Mouse (Mus musculus) liver, embryonic 14.5 days (tissue): ENCODE results near the gene Sigirr. TPM values are rescaled to one million over a fixed set of nuclear protein-coding genes. Genes with fewer than 3 reads are reported as not detected.

ENCODE experiments used
- ATAC-seq: fragments of 200-750 bp; cut with Nextera tagmentation; 2 replicates; pipeline ENCODE4 v1.8.0; 2017; ENCODE audit warnings: moderate number of reproducible peaks, mild to moderate bottlenecking, moderate library complexity; ENCODE audit not compliant: insufficient read depth
- DNase-seq, 3 experiments: peaks; one replicate each; pipeline ENCODE4 v3.0.0-alpha.2; 2012 to 2013; ENCODE audit warnings: low read depth in 3 of 3, low spot score in 3 of 3
- H3K27ac ChIP-seq: fragments of 300-500 bp; sonication (generic); 2 replicates; pipeline ENCODE4 v1.5.1; 2014; ENCODE audit warnings: moderate library complexity, mild to moderate bottlenecking, control low read depth, inconsistent platforms
- H3K27me3 ChIP-seq: fragments of 300-500 bp; sonication (generic); 2 replicates; pipeline ENCODE4 v1.6.1; 2014; ENCODE audit warnings: mild to moderate bottlenecking, low read length, moderate library complexity; ENCODE audit not compliant: control insufficient read depth, insufficient read depth
- H3K36me3 ChIP-seq: fragments of 300-500 bp; sonication (generic); replicated peaks from 2 replicates; pipeline ENCODE4 v1.6.1; 2014; ENCODE audit warnings: low read depth; ENCODE audit not compliant: control insufficient read depth, insufficient read depth
- H3K4me1 ChIP-seq, 2 experiments: fragments of 200-500 bp in 1 of 2; fragments of 300-500 bp in 1 of 2; sonication (generic) in 1 of 2; replicated peaks; 2 replicates each; pipeline ENCODE4 v1.6.1; 2012 to 2014; ENCODE audit warnings: antibody characterized with exemption in 1 of 2, inconsistent platforms in 1 of 2, low read length in 1 of 2; ENCODE audit not compliant: control insufficient read depth in 2 of 2, insufficient read depth in 2 of 2
- H3K4me2 ChIP-seq: fragments of 300-500 bp; sonication (generic); 2 replicates; pipeline ENCODE4 v1.6.1; 2014; ENCODE audit warnings: low read depth, mild to moderate bottlenecking, control low read depth, moderate library complexity
- H3K4me3 ChIP-seq, 2 experiments: fragments of 200-500 bp in 1 of 2; fragments of 300-500 bp in 1 of 2; sonication (generic) in 1 of 2; 2 replicates each; pipeline ENCODE4 v1.5.1; 2012 to 2014; ENCODE audit warnings: low read depth in 2 of 2, low read length in 2 of 2, mild to moderate bottlenecking in 2 of 2, control low read depth in 1 of 2, inconsistent platforms in 1 of 2, moderate library complexity in 1 of 2; ENCODE audit not compliant: insufficient read depth in 1 of 2
- H3K9ac ChIP-seq: fragments of 300-500 bp; sonication (generic); replicated peaks from 2 replicates; pipeline ENCODE4 v1.6.1; 2014; ENCODE audit warnings: mild to moderate bottlenecking, control low read depth, moderate library complexity
- H3K9me3 ChIP-seq: fragments of 300-500 bp; sonication (generic); 2 replicates; pipeline ENCODE4 v1.6.1; 2016; ENCODE audit warnings: low read length, mixed read lengths; ENCODE audit not compliant: control insufficient read depth
- CTCF ChIP-seq: IDR thresholded peaks from 2 replicates; pipeline ENCODE4 v1.5.1; 2016; ENCODE audit warnings: antibody characterized with exemption, low read depth, control low read depth
- EP300 ChIP-seq: IDR thresholded peaks from 2 replicates; pipeline ENCODE4 v1.6.1; 2016; ENCODE audit warnings: antibody characterized with exemption, low read depth
- WGBS: fragments of 180-500 bp; shearing (Covaris S2); extraction: QIAGEN DNeasy Blood & Tissue Kit; methylation state at CpG from one replicate; pipeline ENCODE4 v1.1.7; 2014; ENCODE audit not compliant: insufficient replicate concordance; 5-methylcytosine and 5-hydroxymethylcytosine counted together
- polyA plus RNA-seq, 2 experiments: library from polyadenylated mRNA; depleted of rRNA in 1 of 2; stranded (reverse) in 1 of 2; unstranded in 1 of 2; fragments of >200 nt; fragmentation: Nextera tagmentation in 1 of 2; extraction: Ambion mirVana in 1 of 2; gene quantifications; 2 replicates each; pipeline versions ENCODE4 v1.2.1 to v1.2.3; 2012 to 2014

Sigirr gene
- polyA plus RNA-seq, 2 experiments: 9.8 to 18.4 TPM

DNA sequence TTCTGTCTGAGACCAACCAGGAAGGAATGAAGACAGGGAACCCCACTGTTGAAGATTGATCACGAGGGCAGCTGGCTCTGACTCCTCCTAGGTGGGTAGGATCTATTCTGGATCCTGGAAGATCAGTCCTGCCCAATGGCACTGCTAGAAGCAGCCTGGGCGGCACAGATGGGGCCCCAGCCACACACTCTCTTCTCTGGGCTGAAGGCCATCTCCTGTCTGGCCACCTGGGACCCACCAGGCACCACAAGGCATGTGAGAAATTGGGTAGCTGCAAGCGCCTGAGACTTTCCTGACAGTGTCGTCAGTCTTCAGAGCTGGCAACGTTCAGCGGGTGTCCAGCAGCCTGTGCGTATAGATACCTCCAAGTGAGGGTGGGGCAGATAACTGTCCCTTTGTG, 37.8 kb downstream of the Sigirr start:
- Histone ChIP-seq H3K36me3 (no peaks in the 10 kb centered on the region), H3K4me3 (no peak overlapping the region), H3K9me3 (no peaks in the 10 kb centered on the region), H3K27ac (no peak overlapping the region), H3K4me2 (no peak overlapping the region), H3K4me1 (peaks cover 0 to 14% of the 10 kb centered on the region in 2 experiments; a peak in 2 of 4 replicates), H3K9ac (no peak overlapping the region), H3K27me3 (peaks cover 31% of the 10 kb centered on the region)
- DNase-seq (no peak), ATAC-seq (no peak)
- 18% methylated on average over 7 of the region's 7 CpGs for WGBS
- TF ChIP-seq CTCF (no peak), EP300 (no peak)

DNA sequence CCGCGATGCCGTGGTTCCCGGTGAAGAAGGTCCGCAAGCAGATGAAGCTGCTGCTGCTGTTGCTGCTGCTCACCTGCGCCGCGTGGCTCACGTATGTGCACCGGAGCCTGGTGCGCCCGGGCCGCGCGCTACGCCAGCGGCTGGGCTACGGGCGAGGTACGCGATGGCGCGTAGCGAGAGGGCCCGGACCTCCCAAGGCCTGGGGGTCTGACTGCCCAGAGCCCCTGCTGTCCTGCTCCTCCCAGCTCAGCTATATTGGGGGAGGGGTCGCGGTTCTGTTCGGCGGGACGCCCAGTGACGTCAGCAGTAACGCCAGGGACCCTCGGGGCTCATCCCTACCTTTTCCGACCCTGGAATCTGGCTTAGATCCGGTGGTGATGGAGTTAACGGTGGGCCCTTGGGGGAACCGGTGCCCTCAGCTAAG, 39.1 kb downstream of the Sigirr start:
- whole genome bisulfite sequencing: 4% methylated on average over 37 of the region's 37 CpGs
- Histone ChIP-seq H3K4me2 (peak overlapping the region; percentile 56), H3K4me3 (peak overlapping the region; percentile 5 to 36; a peak in 3 of 4 replicates), H3K9me3 (no peaks in the 10 kb centered on the region), H3K9ac (no peak overlapping the region), H3K36me3 (no peaks in the 10 kb centered on the region), H3K4me1 (peaks cover 0 to 14% of the 10 kb centered on the region in 2 experiments; a peak in 2 of 4 replicates), H3K27me3 (peaks cover 31% of the 10 kb centered on the region), H3K27ac (no peak overlapping the region)
- DNase-seq: no peak
- TF ChIP-seq CTCF: no peak
- no peak for TF ChIP-seq EP300
- no peak for ATAC-seq

DNA sequence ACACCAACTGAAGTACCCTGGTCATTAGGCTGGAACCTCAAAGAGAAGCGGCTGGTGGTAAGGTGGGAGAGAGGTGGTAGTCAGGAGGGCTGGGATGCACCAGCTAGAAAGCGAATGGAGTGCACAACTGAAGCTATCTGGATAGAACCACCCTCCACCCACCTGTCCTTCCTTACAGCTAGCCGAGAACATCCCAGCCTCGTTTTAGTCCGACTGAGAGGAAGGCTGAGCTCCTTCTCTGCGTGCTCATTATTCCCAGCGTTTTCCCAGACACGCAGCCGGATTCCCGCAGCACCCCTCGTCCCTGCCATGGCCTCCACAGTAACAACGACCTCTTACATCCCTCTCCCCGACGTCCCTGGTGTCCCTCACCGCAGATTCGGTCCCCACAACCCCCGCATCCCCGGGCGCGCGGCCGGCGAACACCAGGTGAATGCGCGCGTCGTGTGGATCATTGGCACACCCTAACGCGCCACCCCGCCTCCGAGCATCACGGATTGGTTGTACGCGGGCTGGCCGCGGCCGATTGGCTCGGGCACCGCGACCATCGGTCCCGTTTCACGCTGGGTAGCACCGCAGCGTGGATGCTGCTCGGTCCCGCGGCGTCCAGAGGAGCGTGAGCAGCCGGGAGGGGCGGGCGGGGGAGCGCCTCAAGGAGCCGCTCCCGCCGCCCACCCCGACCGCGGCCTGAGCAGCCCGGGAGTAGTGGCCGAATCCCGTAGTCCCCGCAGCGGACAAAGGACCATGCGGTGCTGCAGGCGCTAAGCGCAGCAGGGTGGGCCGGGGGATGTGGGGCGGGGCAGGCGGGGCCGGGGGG, 39.7 kb downstream of the Sigirr start, which contains the start of gene B4galnt4:
Gene B4galnt4 (plus strand): TSS at position 679 of the 817 bp plus-strand sequence.
- ATAC-seq (peak; percentile 47; the same call in 1 of the 2 replicates), DNase-seq (no peak)
- H3K4me2 ChIP-seq: peak within 1 kb of the TSS; percentile 56
- H3K4me3 ChIP-seq: peak within 1 kb of the TSS; percentile 5 to 36
- H3K27me3 ChIP-seq: peaks cover 31% of the 10 kb centered on the region
- no peaks in the 10 kb centered on the region for H3K36me3 ChIP-seq
- H3K9ac ChIP-seq: no peak within 1 kb of the TSS
- no peak for TF ChIP-seq EP300
- TF ChIP-seq CTCF: no peak
- WGBS: 2% methylated on average over 68 of the region's 72 CpGs
- no peaks in the 10 kb centered on the region for H3K9me3 ChIP-seq
- no peak within 1 kb of the TSS for H3K27ac ChIP-seq
- H3K4me1 ChIP-seq: peaks cover 0 to 14% of the 10 kb centered on the region in 2 experiments; a peak in 2 of 4 replicates

DNA sequence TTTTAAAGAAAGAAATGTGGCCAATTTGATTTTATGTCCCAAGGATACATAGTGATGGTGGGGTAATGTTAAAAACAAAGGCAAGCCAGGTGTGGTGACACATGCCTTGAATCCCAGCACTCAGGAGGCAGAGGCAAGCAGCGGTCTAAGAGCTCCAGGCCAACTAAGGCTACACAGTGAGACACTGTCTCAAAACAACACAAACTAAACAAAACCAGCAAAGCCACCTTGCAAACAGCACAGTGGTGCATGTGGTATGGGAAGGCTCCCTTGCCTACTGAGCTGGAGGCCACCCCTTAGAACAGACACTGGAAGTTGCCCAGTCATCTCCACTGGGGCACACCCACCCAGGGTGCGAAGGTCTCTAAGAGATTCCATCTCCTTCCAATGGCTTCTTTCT, 40.4 kb downstream of the Sigirr start:
- no peak overlapping the region for H3K9ac ChIP-seq
- no peak overlapping the region for H3K4me3 ChIP-seq
- H3K27me3 ChIP-seq: peaks cover 31% of the 10 kb centered on the region
- H3K9me3 ChIP-seq: no peaks in the 10 kb centered on the region
- no peak for TF ChIP-seq CTCF
- no peak for TF ChIP-seq EP300
- 51% methylated on average over 2 of the region's 2 CpGs for WGBS
- no peak overlapping the region for H3K27ac ChIP-seq
- peaks cover 0 to 14% of the 10 kb centered on the region in 2 experiments; a peak in 2 of 4 replicates for H3K4me1 ChIP-seq
- DNase-seq (no peak), ATAC-seq (no peak)
- no peak overlapping the region for H3K4me2 ChIP-seq
- no peaks in the 10 kb centered on the region for H3K36me3 ChIP-seq

DNA sequence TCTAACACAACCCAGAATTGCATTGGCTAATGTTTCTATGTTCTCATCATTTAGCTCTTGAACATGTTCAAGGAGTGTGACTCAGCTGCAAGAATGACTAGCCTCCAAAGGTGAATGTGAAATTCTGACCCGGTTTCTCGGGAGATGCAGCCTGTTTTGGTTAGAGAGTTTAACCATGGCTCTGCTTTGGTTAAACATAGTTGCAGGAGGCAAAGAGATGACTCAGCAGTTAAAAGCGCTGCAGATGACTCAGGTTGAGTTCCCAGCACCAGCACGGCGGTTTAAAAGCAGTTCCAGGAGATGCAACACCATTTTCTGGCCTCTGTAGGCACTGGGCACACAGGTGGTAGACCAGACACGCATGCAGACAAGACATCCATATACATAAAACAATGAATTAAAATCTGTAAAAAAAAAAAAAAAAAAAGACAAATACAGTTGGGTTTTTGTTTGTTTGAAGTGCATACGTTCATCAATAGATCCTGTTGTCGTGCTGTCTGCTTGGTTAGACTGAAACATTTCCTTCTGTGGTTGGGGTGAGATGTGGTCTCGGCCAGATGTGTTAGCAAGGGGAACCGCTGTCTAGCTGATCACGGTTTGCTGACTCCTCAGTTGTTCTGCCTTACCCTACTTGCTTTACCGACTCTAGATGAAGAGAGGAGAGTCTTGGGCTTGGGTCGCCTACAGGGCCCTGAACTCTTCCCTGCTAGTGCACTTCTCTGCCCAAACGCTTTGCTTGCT, 41.6 kb downstream of the Sigirr start:
- ATAC-seq: no peak
- TF ChIP-seq CTCF: no peak
- no peak for TF ChIP-seq EP300
- H3K9me3 ChIP-seq: no peaks in the 10 kb centered on the region
- H3K4me1 ChIP-seq: peaks cover 0 to 5% of the 10 kb centered on the region in 2 experiments; a peak in 2 of 4 replicates
- DNase-seq: no peak
- H3K36me3 ChIP-seq: no peaks in the 10 kb centered on the region
- no peak overlapping the region for H3K9ac ChIP-seq
- H3K4me3 ChIP-seq: no peak overlapping the region
- no peak overlapping the region for H3K27ac ChIP-seq
- H3K4me2 ChIP-seq: no peak overlapping the region
- WGBS: 45% methylated on average over 14 of the region's 14 CpGs
- H3K27me3 ChIP-seq: peaks cover 31% of the 10 kb centered on the region
